Mouse (Mus musculus): ENCODE data around the gene Arid5a.

DNA sequence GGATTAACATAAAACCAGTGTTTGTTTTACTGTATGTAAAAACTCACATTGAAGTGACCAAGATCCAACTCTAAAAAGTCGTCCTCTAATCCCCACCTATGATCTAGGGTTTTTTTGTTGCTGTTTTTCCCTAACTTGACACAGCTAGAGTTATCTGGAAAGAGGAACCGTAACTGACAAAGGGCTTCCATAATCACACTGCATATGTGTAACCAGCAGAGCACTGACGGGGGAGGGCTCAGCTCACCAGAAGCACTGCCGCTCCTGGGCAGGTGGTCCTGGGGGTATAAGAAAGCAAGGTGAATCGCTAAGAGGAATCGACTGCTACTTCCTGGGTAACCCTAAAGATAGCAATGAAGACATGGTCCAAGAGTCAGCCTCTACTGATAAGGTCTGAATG, 35.0 kb downstream of the Arid5a start:
- TF ChIP-seq CTCF (IDR thresholded peaks at IDR 0.05; ENCODE audit: control insufficient read depth, insufficient read depth, insufficient read length), result no peak
- TF ChIP-seq MYOG (IDR thresholded peaks at IDR 0.05; ENCODE audit: control insufficient read depth, extremely low read depth, insufficient read length), result no peak
- no peak for TF ChIP-seq USF1 (IDR thresholded peaks at IDR 0.05; ENCODE audit: low read depth)
- TF ChIP-seq MAX (IDR thresholded peaks at IDR 0.05), result no peak
- TF ChIP-seq MYOD1 (IDR thresholded peaks at IDR 0.05; ENCODE audit: control insufficient read depth, insufficient read length, low read depth), result no peak
- TF ChIP-seq CEBPB (IDR thresholded peaks at IDR 0.05; ENCODE audit: low read depth), result no peak
- no peak for TF ChIP-seq FOSL1 (IDR thresholded peaks at IDR 0.05; ENCODE audit: insufficient read depth, low read length, poor library complexity, severe bottlenecking)
